Mouse (Mus musculus): ENCODE measurements around the gene Fgd5. TPM values are rescaled to one million over a fixed set of nuclear protein-coding genes. Genes with fewer than 3 reads are reported as not detected.
"Not testable (repeated sequence)": the region's sequence is repeated elsewhere in the genome, so short reads cannot be mapped to it uniquely, and the experiment has no call there.

Fgd5 gene
- 1 to 10 TPM; 6.8 to 7.8 TPM for total RNA-seq (2021)

- DNase-seq (ENCODE audit: extremely low spot score in 1 of 2, low spot score in 2 of 2) = peak in 1 of 2 experiments; percentile 74
- intact Hi-C loops (cut with DNase I) = no loop called here
Measured at GRCm38 (mm10) chr6:91978371-91979300, at the start of gene Fgd5. Gene Fgd5, plus strand, starts transcription at chr6:91978878.

GRCm38 (mm10) chr6:91931231-91931630, 47.4 kb upstream of the Fgd5 start:
- no peak for DNase-seq (ENCODE audit: extremely low spot score in 1 of 2, low spot score in 2 of 2)
- intact Hi-C loops (cut with DNase I) = no loop called here

- intact Hi-C loops (cut with DNase I) = no loop called here
- no peak for DNase-seq (ENCODE audit: extremely low spot score in 1 of 2, low spot score in 2 of 2)
Measured at GRCm38 (mm10) chr6:91938491-91938890, 40.2 kb upstream of the Fgd5 start.

- no peak for DNase-seq (ENCODE audit: extremely low spot score in 1 of 2, low spot score in 2 of 2)
- intact Hi-C loops (cut with DNase I) = no loop called here
Measured at GRCm38 (mm10) chr6:91948426-91948825, 30.3 kb upstream of the Fgd5 start.

- DNase-seq (ENCODE audit: extremely low spot score in 1 of 2, low spot score in 2 of 2); intact Hi-C loops (cut with DNase I): not testable (repeated sequence)
Measured at GRCm38 (mm10) chr6:91958015-91958414, 20.7 kb upstream of the Fgd5 start.

GRCm38 (mm10) chr6:91960028-91960811, 18.5 kb upstream of the Fgd5 start:
- intact Hi-C loops (cut with DNase I) = no loop called here
- DNase-seq (ENCODE audit: extremely low spot score in 1 of 2, low spot score in 2 of 2) = peak in 1 of 2 experiments; percentile 48

- DNase-seq (ENCODE audit: extremely low spot score in 1 of 2, low spot score in 2 of 2) = peak in 1 of 2 experiments; percentile 40
- intact Hi-C loops (cut with DNase I) = no loop called here
Measured at GRCm38 (mm10) chr6:91963429-91963828, 15.2 kb upstream of the Fgd5 start.

GRCm38 (mm10) chr6:91965060-91965459, 13.6 kb upstream of the Fgd5 start:
- no peak for DNase-seq (ENCODE audit: extremely low spot score in 1 of 2, low spot score in 2 of 2)
- intact Hi-C loops (cut with DNase I) = no loop called here

GRCm38 (mm10) chr6:91966006-91966405, 12.7 kb upstream of the Fgd5 start:
- intact Hi-C loops (cut with DNase I) = no loop called here
- peak in 1 of 2 experiments; percentile 42 for DNase-seq (ENCODE audit: extremely low spot score in 1 of 2, low spot score in 2 of 2)

GRCm38 (mm10) chr6:91972201-91972646, 6.5 kb upstream of the Fgd5 start:
- intact Hi-C loops (cut with DNase I) = no loop called here
- DNase-seq (ENCODE audit: extremely low spot score in 1 of 2, low spot score in 2 of 2) = peak in 1 of 2 experiments; percentile 89

- no peak for DNase-seq (ENCODE audit: extremely low spot score in 1 of 2, low spot score in 2 of 2)
- intact Hi-C loops (cut with DNase I) = no loop called here
Measured at GRCm38 (mm10) chr6:91973972-91974371, 4.7 kb upstream of the Fgd5 start.

- intact Hi-C loops (cut with DNase I) = no loop called here
- DNase-seq (ENCODE audit: extremely low spot score in 1 of 2, low spot score in 2 of 2) = no peak
Measured at GRCm38 (mm10) chr6:91979301-91979996, 771 bp downstream of the Fgd5 start.

GRCm38 (mm10) chr6:91980011-91980410, 1.3 kb downstream of the Fgd5 start:
- intact Hi-C loops (cut with DNase I) = no loop called here
- no peak for DNase-seq (ENCODE audit: extremely low spot score in 1 of 2, low spot score in 2 of 2)

- no peak for DNase-seq (ENCODE audit: extremely low spot score in 1 of 2, low spot score in 2 of 2)
- intact Hi-C loops (cut with DNase I) = no loop called here
Measured at GRCm38 (mm10) chr6:91990101-91990500, 11.4 kb downstream of the Fgd5 start.

- intact Hi-C loops (cut with DNase I) = no loop called here
- no peak for DNase-seq (ENCODE audit: extremely low spot score in 1 of 2, low spot score in 2 of 2)
Measured at GRCm38 (mm10) chr6:91992823-91993222, 14.1 kb downstream of the Fgd5 start.

- no peak for DNase-seq (ENCODE audit: extremely low spot score in 1 of 2, low spot score in 2 of 2)
- intact Hi-C loops (cut with DNase I) = no loop called here
Measured at GRCm38 (mm10) chr6:91993795-91994505, 15.3 kb downstream of the Fgd5 start.

- intact Hi-C loops (cut with DNase I) = no loop called here
- no peak for DNase-seq (ENCODE audit: extremely low spot score in 1 of 2, low spot score in 2 of 2)
Measured at GRCm38 (mm10) chr6:91996072-91996471, 17.4 kb downstream of the Fgd5 start.

- DNase-seq (ENCODE audit: extremely low spot score in 1 of 2, low spot score in 2 of 2) = no peak
- intact Hi-C loops (cut with DNase I) = no loop called here
Measured at GRCm38 (mm10) chr6:92002558-92003285, 24.0 kb downstream of the Fgd5 start.
